Mouse (Mus musculus) hindbrain, embryonic 16.5 days (tissue): ENCODE data around the gene Gm21987. TPM values are rescaled to one million over a fixed set of nuclear protein-coding genes. Genes with fewer than 3 reads are reported as not detected.

ENCODE experiments used
- ATAC-seq: fragments of 200-750 bp; cut with Nextera tagmentation; 2 replicates; pipeline ENCODE4 v1.8.0; 2017; ENCODE audit warnings: moderate TSS enrichment, moderate library complexity
- H3K27ac ChIP-seq: fragments of 300-500 bp; sonication (generic); 2 replicates; pipeline ENCODE4 v1.5.1; 2014; ENCODE audit warnings: low read depth, mild to moderate bottlenecking, control low read depth, low read length, moderate library complexity
- H3K27me3 ChIP-seq: fragments of 300-500 bp; sonication (generic); replicated peaks from 2 replicates; pipeline ENCODE4 v1.6.1; 2014; ENCODE audit warnings: low read length; ENCODE audit not compliant: control insufficient read depth, insufficient read depth
- H3K36me3 ChIP-seq: fragments of 300-500 bp; sonication (generic); 2 replicates; pipeline ENCODE4 v1.6.1; 2014; ENCODE audit warnings: mild to moderate bottlenecking, low read length, moderate library complexity, mixed read lengths; ENCODE audit not compliant: control insufficient read depth, insufficient read depth
- H3K4me1 ChIP-seq: fragments of 300-500 bp; sonication (generic); 2 replicates; pipeline ENCODE4 v1.6.1; 2014; ENCODE audit warnings: low read depth, low read length; ENCODE audit not compliant: control insufficient read depth, insufficient read depth
- H3K4me2 ChIP-seq: fragments of 300-500 bp; sonication (generic); 2 replicates; pipeline ENCODE4 v1.6.1; 2014; ENCODE audit warnings: mild to moderate bottlenecking, low read length, control low read depth, moderate library complexity
- H3K4me3 ChIP-seq: fragments of 300-500 bp; sonication (generic); 2 replicates; pipeline ENCODE4 v1.5.1; 2014; ENCODE audit warnings: mild to moderate bottlenecking, low read length, control low read depth, moderate library complexity
- H3K9ac ChIP-seq: fragments of 300-500 bp; sonication (generic); 2 replicates; pipeline ENCODE4 v1.6.1; 2014; ENCODE audit warnings: low read depth, mild to moderate bottlenecking, control low read depth, low read length, moderate library complexity
- H3K9me3 ChIP-seq: fragments of 300-500 bp; sonication (generic); 2 replicates; pipeline ENCODE4 v1.6.1; 2014; ENCODE audit warnings: mild to moderate bottlenecking, low read length, moderate library complexity; ENCODE audit not compliant: control insufficient read depth
- WGBS: fragments of 180-500 bp; shearing (Covaris S2); extraction: QIAGEN DNeasy Blood & Tissue Kit; methylation state at CpG from one replicate; pipeline ENCODE4 v1.1.7; 2014; 5-methylcytosine and 5-hydroxymethylcytosine counted together
- polyA plus RNA-seq: library from polyadenylated mRNA; unstranded; fragments of >200 nt; fragmentation: Nextera tagmentation; extraction: Ambion mirVana; gene quantifications from 2 replicates; pipeline ENCODE4 v1.2.1, GENCODE M21; 2015

The Gm21987 gene
- not detected in 2 replicates for polyA plus RNA-seq

DNA sequence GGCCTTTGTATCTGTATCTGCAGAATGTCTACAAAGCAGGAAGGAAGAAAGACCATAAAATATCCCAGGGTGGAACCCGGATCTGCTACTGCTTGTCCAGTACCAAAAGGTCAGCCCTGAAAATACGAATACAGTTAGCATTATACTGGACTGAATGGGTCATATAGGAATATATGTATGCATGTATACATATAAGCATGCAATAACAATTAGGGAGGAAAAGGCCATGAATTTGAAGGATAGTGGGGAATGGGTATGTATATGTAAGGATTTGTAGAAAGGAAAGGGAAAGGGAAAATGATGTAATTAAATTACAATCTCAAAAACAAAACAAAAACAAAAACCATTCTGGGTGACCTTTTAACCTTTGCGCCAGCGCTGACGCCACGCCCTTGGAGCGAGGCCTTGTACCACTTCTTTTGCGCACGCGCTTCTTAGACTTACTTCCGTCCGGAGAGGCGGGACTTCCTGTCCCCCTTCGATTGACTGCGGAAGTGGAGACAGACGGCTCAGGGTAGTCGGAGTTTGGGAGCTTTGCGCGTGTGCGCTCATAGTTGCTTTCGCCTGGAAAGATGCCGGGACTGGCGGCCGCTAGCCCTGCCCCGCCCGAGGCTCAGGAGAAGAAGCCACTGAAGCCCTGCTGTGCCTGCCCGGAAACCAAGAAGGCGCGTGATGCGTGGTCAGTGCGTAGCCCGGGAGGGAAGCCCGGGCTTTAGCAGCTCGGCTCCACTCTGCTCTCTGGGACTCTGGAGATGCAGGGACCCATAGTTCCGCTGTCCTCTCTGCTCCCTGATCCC, at the start of gene Gm21987, which contains the start of gene Cox17:
TSS of gene Gm21987 (plus strand) at position 512 of the 797 bp plus-strand sequence.
TSS of gene Cox17 (plus strand) at position 463 of the 797 bp plus-strand sequence.
- Histone ChIP-seq H3K9me3 (no peaks in the 10 kb centered on the region), H3K27ac (peak within 1 kb of the TSS; percentile 85), H3K4me2 (peak within 1 kb of the TSS; percentile 81), H3K27me3 (no peaks in the 10 kb centered on the region), H3K36me3 (peaks cover 7% of the 10 kb centered on the region; the same call in 1 of the 2 replicates), H3K4me1 (peaks cover 12% of the 10 kb centered on the region), H3K4me3 (peak within 1 kb of the TSS; percentile 95), H3K9ac (peak within 1 kb of the TSS; percentile 87)
- ATAC-seq: peak; percentile 99
- 2% methylated on average over 35 of the region's 35 CpGs for WGBS

GRCm38 (mm10) chr16:38298410-38298809, 48.4 kb upstream of the Gm21987 start:
- no peak overlapping the region for H3K27ac ChIP-seq
- 84% methylated on average over 6 of the region's 6 CpGs for WGBS

DNA sequence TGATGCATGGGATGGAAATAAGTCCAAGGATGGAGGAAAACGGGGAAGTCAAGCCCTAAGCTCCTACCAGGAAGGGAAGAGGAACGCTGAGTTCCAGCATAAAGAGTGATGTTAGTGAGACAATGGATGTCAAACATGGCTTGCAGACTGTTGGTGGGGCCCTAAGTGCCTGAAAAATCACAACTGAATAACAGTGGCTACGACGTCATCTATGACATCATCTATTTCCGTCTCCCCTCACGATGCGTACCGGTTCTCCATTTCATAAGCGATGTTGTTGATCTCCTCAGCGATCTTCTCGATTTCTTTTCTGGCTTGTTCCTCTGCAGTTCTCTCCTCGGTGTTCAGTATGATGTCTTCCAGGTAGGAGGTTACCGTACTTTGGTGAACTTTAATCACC, 44.5 kb upstream of the Gm21987 start:
- WGBS: 95% methylated on average over 13 of the region's 13 CpGs
- no peak overlapping the region for H3K27ac ChIP-seq
- H3K36me3 ChIP-seq: no peaks in the 10 kb centered on the region
- H3K27me3 ChIP-seq: no peaks in the 10 kb centered on the region
- no peaks in the 10 kb centered on the region for H3K9me3 ChIP-seq
- H3K9ac ChIP-seq: no peak overlapping the region
- no peak overlapping the region for H3K4me3 ChIP-seq
- no peak overlapping the region for H3K4me2 ChIP-seq
- no peak for ATAC-seq
- H3K4me1 ChIP-seq: no peaks in the 10 kb centered on the region

More at GRCm38 (mm10) chr16:38298410-38298809, 48.4 kb upstream of the Gm21987 start:
- no peaks in the 10 kb centered on the region for H3K27me3 ChIP-seq
- no peak for ATAC-seq
- H3K4me3 ChIP-seq: no peak overlapping the region
- no peaks in the 10 kb centered on the region for H3K36me3 ChIP-seq
- H3K9ac ChIP-seq: no peak overlapping the region
- H3K4me2 ChIP-seq: no peak overlapping the region
- H3K4me1 ChIP-seq: no peaks in the 10 kb centered on the region
- no peaks in the 10 kb centered on the region for H3K9me3 ChIP-seq

GRCm38 (mm10) chr16:38304460-38305194, 42.2 kb upstream of the Gm21987 start:
- Histone ChIP-seq H3K27me3 (no peaks in the 10 kb centered on the region), H3K4me3 (no peak overlapping the region), H3K4me1 (no peaks in the 10 kb centered on the region), H3K9me3 (no peaks in the 10 kb centered on the region), H3K27ac (no peak overlapping the region), H3K9ac (no peak overlapping the region), H3K36me3 (no peaks in the 10 kb centered on the region), H3K4me2 (no peak overlapping the region)
- 80% methylated on average over 17 of the region's 17 CpGs for WGBS
- no peak for ATAC-seq

DNA sequence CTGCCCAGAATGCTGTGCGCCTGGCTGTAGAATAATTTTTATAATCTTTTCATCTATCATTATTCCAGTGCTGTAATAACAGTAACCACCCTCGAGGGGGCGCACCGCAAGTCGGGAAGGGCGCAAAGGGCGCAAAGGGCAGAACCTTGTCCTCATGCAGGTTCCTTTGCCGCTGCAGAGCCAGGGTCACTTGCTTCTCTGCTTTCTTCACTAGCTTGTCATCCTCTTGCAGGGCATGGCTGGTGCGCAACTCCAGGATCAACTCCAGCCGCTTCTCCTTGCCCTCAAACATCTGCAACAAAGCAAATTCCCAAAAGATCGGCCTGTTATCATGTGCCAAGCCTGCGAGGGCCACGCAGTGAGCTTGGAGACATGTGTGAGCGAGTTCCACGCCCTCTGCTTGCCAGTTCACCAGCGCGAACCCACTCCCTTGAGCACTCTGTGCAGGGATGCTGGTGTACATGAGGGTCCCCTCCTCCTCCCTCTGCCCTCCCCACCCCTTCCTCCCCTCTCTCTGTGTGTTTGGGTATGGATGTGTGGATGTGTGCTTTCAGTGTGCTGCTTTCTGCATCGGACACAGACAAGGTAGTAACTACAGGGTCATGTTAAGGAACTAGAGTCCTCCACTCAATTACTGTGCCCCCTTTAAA, 40.1 kb upstream of the Gm21987 start:
- no peak overlapping the region for H3K4me3 ChIP-seq
- 46% methylated on average over 18 of the region's 18 CpGs for WGBS
- no peaks in the 10 kb centered on the region for H3K9me3 ChIP-seq
- H3K4me2 ChIP-seq: no peak overlapping the region
- no peaks in the 10 kb centered on the region for H3K36me3 ChIP-seq
- no peak overlapping the region for H3K9ac ChIP-seq
- ATAC-seq: peak; percentile 24; the same call in 1 of the 2 replicates
- no peaks in the 10 kb centered on the region for H3K27me3 ChIP-seq
- H3K4me1 ChIP-seq: no peaks in the 10 kb centered on the region
- no peak overlapping the region for H3K27ac ChIP-seq

GRCm38 (mm10) chr16:38307221-38307605, 39.6 kb upstream of the Gm21987 start:
- no peaks in the 10 kb centered on the region for H3K4me1 ChIP-seq
- no peak overlapping the region for H3K27ac ChIP-seq
- H3K36me3 ChIP-seq: no peaks in the 10 kb centered on the region
- H3K4me3 ChIP-seq: no peak overlapping the region
- WGBS: 46% methylated on average over 5 of the region's 5 CpGs
- peak; percentile 30; the same call in 1 of the 2 replicates for ATAC-seq
- no peaks in the 10 kb centered on the region for H3K27me3 ChIP-seq
- no peak overlapping the region for H3K9ac ChIP-seq
- H3K4me2 ChIP-seq: no peak overlapping the region
- no peaks in the 10 kb centered on the region for H3K9me3 ChIP-seq

GRCm38 (mm10) chr16:38307651-38308050, 39.2 kb upstream of the Gm21987 start:
- H3K4me2 ChIP-seq: 0 out of 2 replicates have a peak overlapping the region, but pooled peaks have one; percentile 7
- no peak overlapping the region for H3K27ac ChIP-seq
- H3K4me1 ChIP-seq: no peaks in the 10 kb centered on the region
- WGBS: 45% methylated on average over 7 of the region's 7 CpGs
- no peak overlapping the region for H3K4me3 ChIP-seq
- no peaks in the 10 kb centered on the region for H3K9me3 ChIP-seq
- H3K9ac ChIP-seq: no peak overlapping the region
- H3K36me3 ChIP-seq: no peaks in the 10 kb centered on the region
- no peaks in the 10 kb centered on the region for H3K27me3 ChIP-seq
- no peak for ATAC-seq

DNA sequence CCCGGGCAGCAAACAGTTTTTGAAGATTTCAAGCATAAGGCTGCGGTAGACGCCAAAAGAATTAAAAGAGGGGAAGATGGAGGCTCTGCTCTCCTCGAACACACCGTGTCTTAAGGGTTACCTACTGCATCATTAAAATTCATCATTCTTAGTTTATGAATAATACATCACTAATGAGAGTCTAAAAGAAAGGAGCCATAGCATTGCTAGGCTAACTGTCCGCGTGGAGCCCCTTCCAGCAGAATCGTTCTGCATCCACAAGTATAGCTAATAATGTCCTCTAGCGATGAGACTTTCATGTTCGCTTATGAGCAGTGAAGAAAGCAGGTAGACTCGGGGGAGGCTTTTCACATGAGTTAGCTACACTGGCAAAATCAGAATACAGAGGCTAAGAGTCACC, 38.6 kb upstream of the Gm21987 start:
- Histone ChIP-seq H3K9me3 (no peaks in the 10 kb centered on the region), H3K27me3 (no peaks in the 10 kb centered on the region), H3K36me3 (no peaks in the 10 kb centered on the region), H3K4me2 (0 out of 2 replicates have a peak overlapping the region, but pooled peaks have one; percentile 7), H3K27ac (no peak overlapping the region), H3K4me1 (no peaks in the 10 kb centered on the region), H3K9ac (no peak overlapping the region), H3K4me3 (no peak overlapping the region)
- no peak for ATAC-seq
- 56% methylated on average over 11 of the region's 11 CpGs for WGBS

DNA sequence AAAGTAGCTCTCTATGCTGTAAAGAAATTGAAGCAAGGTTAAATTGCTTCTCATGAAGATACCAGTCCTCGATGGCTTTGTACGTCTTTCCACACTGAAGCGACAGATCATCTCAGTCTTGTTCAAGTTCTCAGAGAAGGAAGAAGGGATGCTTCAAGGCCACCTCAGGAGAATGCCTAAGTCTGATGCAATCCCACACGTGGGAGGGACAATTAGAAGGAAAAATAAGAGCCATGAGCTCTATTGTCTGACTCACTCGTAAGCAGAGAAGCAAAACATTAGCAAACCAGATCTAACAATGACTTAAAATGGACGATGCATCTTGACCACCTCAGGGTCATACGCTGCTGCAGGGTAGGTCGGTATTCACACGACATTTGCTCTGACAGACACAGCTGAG, 28.3 kb upstream of the Gm21987 start:
- Histone ChIP-seq H3K9ac (no peak overlapping the region), H3K4me2 (no peak overlapping the region), H3K4me1 (no peaks in the 10 kb centered on the region), H3K27me3 (no peaks in the 10 kb centered on the region), H3K4me3 (no peak overlapping the region), H3K36me3 (no peaks in the 10 kb centered on the region), H3K9me3 (no peaks in the 10 kb centered on the region), H3K27ac (no peak overlapping the region)
- no peak for ATAC-seq
- 73% methylated on average over 9 of the region's 9 CpGs for whole genome bisulfite sequencing
